Mouse (Mus musculus) forebrain, postnatal 0 days (tissue): Measurements from ENCODE around the gene Phgr1. TPM values are rescaled to one million over a fixed set of nuclear protein-coding genes. Genes with fewer than 3 reads are reported as not detected.

Experiments used
- ATAC-seq: fragments of 200-750 bp; cut with Nextera tagmentation; 2 replicates; pipeline ENCODE4 v1.8.0; 2017; ENCODE audit warnings: mild to moderate bottlenecking, moderate library complexity
- DNase-seq: peaks from one replicate; pipeline ENCODE4 v3.0.0-alpha.2; 2015
- H3K27ac ChIP-seq: fragments of 300-500 bp; sonication (generic); 2 replicates; pipeline ENCODE4 v1.5.1; 2014; ENCODE audit warnings: low read depth, mild to moderate bottlenecking, antibody characterized with exemption, low read length, moderate library complexity, mixed read lengths
- H3K27me3 ChIP-seq: fragments of 300-500 bp; sonication (generic); 2 replicates; pipeline ENCODE4 v1.6.1; 2014; ENCODE audit warnings: mild to moderate bottlenecking, low read length, mixed read lengths; ENCODE audit not compliant: insufficient read depth
- H3K36me3 ChIP-seq: fragments of 300-500 bp; sonication (generic); 2 replicates; pipeline ENCODE4 v1.6.1; 2014; ENCODE audit warnings: mild to moderate bottlenecking, moderate library complexity; ENCODE audit not compliant: insufficient read depth
- H3K4me1 ChIP-seq: fragments of 300-500 bp; sonication (generic); 2 replicates; pipeline ENCODE4 v1.6.1; 2014; ENCODE audit warnings: antibody characterized with exemption; ENCODE audit not compliant: insufficient read depth
- H3K4me2 ChIP-seq: fragments of 300-500 bp; sonication (generic); 2 replicates; pipeline ENCODE4 v1.6.1; 2014; ENCODE audit warnings: low read depth, mild to moderate bottlenecking, moderate library complexity
- H3K4me3 ChIP-seq: fragments of 300-500 bp; sonication (generic); 2 replicates; pipeline ENCODE4 v1.5.1; 2014; ENCODE audit warnings: low read depth, low read length, mixed read lengths
- H3K9ac ChIP-seq: fragments of 300-500 bp; sonication (generic); 2 replicates; pipeline ENCODE4 v1.6.1; 2014; ENCODE audit warnings: mild to moderate bottlenecking
- H3K9me3 ChIP-seq: fragments of 300-500 bp; sonication (generic); 2 replicates; pipeline ENCODE4 v1.6.1; 2016; ENCODE audit warnings: low read length
- CTCF ChIP-seq: sonication (generic); IDR thresholded peaks from 2 replicates; pipeline ENCODE4 v1.5.1; 2016; ENCODE audit warnings: antibody characterized with exemption, control low read depth, low read depth
- WGBS: fragments of 180-500 bp; shearing (Covaris S2); extraction: QIAGEN DNeasy Blood & Tissue Kit; methylation state at CpG from one replicate; pipeline ENCODE4 v1.1.7; 2014; 5-methylcytosine and 5-hydroxymethylcytosine counted together
- polyA plus RNA-seq: library from polyadenylated mRNA; unstranded; fragments of >200 nt; fragmentation: Nextera tagmentation; extraction: Ambion mirVana; gene quantifications from 2 replicates; pipeline ENCODE4 v1.2.1, GENCODE M21; 2015
- total RNA-seq: library from RNA; depleted of rRNA; stranded (reverse); fragments of >200 nt; gene quantifications from 2 replicates; pipeline ENCODE4 v1.2.3, GENCODE M21; 2014

Phgr1 gene
- total and polyA plus RNA-seq, 2 experiments from 2014 or later: not detected

DNA sequence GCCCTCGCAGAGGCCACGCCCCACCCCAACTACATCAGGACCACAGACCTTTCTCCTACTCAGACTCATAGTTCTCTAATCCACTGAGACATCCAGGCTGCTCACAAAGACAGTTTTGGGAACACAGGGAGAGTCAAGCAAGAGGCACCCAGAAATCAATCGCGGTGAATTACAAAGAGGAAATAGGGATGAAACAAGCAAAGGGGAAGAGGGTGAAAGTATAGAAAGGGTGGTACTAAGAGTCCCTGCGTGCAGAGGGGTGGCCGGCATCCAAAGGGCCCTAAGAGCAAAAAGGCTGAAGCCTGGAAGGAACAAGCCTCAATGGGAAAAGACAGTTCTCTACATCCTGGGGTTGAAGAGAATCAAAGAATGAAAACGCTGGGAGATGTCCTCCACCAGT, 27.9 kb upstream of the Phgr1 start:
- Histone ChIP-seq H3K27me3 (no peaks in the 10 kb centered on the region; the same call in 1 of the 2 replicates), H3K9ac (no peak overlapping the region), H3K9me3 (no peaks in the 10 kb centered on the region), H3K4me2 (peak overlapping the region; percentile 97), H3K4me1 (peaks cover 31% of the 10 kb centered on the region), H3K36me3 (no peaks in the 10 kb centered on the region), H3K27ac (no peak overlapping the region), H3K4me3 (no peak overlapping the region; the same call in 1 of the 2 replicates)
- no peak for ATAC-seq
- DNase-seq: no peak
- no peak for TF ChIP-seq CTCF
- 14% methylated on average over 7 of the region's 7 CpGs for WGBS

- Histone ChIP-seq H3K27me3 (no peaks in the 10 kb centered on the region; the same call in 1 of the 2 replicates), H3K4me3 (peak within 1 kb of the TSS; percentile 84), H3K4me2 (peak within 1 kb of the TSS; percentile 97), H3K36me3 (no peaks in the 10 kb centered on the region), H3K4me1 (peaks cover 31% of the 10 kb centered on the region), H3K9ac (peak within 1 kb of the TSS; percentile 77), H3K9me3 (no peaks in the 10 kb centered on the region), H3K27ac (peak within 1 kb of the TSS; percentile 73)
- WGBS: under 1% methylated on average over 45 of the region's 57 CpGs
- DNase-seq: peak; percentile 95
- peak; percentile 97 for ATAC-seq
- TF ChIP-seq CTCF: no peak
Observed at GRCm38 (mm10) chr2:118745232-118745884, 27.2 kb upstream of the Phgr1 start, which contains the start of gene Inafm2. TSS of gene Inafm2 (plus strand) at chr2:118745758.

DNA sequence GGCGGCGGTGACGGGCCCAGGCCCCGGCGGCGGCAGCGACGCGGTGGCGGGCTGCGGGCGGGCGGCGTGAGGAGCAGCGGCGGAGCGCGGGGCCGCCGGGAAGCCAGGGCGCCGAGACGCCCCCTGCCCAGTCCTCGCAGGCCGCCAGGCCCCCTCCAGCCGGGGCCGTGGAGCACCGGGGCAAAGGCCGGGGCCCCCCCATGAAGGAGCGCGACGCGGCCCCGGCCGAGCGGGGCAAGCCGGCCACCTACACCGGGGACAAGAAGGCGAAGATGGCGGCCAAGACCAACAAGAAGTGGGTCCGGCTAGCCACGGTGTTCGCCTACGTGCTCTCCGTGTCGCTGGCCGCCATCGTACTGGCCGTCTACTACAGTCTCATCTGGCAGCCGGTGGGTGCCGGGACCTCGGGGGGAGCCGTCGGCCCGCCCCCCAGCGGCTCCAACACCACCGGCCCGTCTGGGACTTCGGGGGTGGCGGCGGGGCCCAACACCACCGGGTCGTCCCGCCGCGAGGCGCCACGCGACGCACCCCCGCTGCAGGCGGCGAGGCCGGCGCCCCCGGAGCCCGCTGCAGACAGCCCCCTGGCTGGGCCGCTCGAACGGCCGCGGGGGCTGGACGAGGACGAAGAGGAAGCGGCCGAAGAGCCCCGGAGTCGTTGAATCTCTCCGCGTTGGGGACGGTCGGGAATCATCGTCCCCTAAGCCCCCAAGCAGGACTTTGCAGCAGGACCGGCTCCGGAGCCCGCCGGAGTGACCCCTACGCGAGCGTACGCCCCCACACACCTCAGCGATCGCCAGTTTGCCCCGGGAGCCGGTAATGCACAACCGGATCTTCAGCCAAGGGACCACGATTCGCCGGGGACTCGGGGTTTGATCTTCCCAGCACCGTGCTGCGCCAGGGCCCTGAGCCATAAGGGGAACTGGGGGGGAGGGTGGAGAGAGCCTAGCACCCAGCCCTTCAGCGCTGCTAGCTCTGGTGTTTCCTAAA, 26.4 kb upstream of the Phgr1 start:
- TF ChIP-seq CTCF: no peak
- WGBS: 3% methylated on average over 105 of the region's 113 CpGs
- Histone ChIP-seq H3K9ac (peak overlapping the region; percentile 77), H3K27me3 (no peaks in the 10 kb centered on the region; the same call in 1 of the 2 replicates), H3K36me3 (no peaks in the 10 kb centered on the region), H3K4me2 (peak overlapping the region; percentile 97), H3K9me3 (no peaks in the 10 kb centered on the region), H3K4me3 (peak overlapping the region; percentile 84), H3K27ac (peak overlapping the region; percentile 73), H3K4me1 (peaks cover 31% of the 10 kb centered on the region)
- peak; percentile 40 for DNase-seq
- peak; percentile 46 for ATAC-seq

DNA sequence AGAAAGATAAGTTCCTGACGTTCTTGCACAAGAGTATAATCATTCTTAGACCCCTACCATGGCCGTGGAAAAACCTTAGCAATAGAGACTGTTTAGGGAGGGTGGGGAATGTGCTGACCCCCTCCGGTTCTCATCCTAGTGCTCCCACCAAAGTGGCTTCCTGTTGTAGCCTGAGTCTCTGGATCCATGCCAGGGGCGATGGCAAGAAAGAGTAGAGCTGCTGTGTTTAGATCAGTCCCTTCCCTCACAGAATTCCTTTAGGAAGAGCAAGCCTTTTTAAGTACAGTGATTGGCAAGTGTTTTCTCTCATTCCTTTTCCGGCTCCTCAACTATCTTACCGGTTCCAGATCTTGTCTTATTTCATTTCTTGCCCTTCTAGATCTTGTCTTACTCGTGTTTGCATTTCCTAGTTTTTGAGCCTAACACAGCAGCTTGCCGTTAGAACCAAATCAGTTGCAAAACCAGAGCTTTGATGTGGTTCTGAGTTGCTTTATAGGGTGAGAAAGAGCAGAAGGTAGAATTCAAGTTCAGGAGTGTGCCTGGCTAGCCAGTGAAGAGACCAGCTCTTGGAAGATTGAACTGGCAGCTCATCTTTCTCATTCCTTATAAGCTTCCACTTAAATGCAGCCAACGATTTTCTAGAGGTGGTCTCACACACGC, 25.1 kb upstream of the Phgr1 start:
- Histone ChIP-seq H3K4me2 (peak overlapping the region; percentile 97), H3K27ac (no peak overlapping the region), H3K9me3 (no peaks in the 10 kb centered on the region), H3K4me3 (peak overlapping the region; percentile 84), H3K27me3 (no peaks in the 10 kb centered on the region), H3K4me1 (peaks cover 31% of the 10 kb centered on the region), H3K36me3 (no peaks in the 10 kb centered on the region), H3K9ac (no peak overlapping the region)
- DNase-seq (peak; percentile 50), ATAC-seq (no peak)
- TF ChIP-seq CTCF: no peak
- 23% methylated on average over 10 of the region's 10 CpGs for WGBS

GRCm38 (mm10) chr2:118749341-118749884, 23.2 kb upstream of the Phgr1 start:
- Histone ChIP-seq H3K9ac (no peak overlapping the region), H3K27me3 (no peaks in the 10 kb centered on the region), H3K4me3 (no peak overlapping the region), H3K4me1 (peaks cover 26% of the 10 kb centered on the region), H3K4me2 (0 out of 2 replicates have a peak overlapping the region, but pooled peaks have one; percentile 0), H3K9me3 (no peaks in the 10 kb centered on the region), H3K36me3 (no peaks in the 10 kb centered on the region), H3K27ac (no peak overlapping the region)
- DNase-seq (no peak), ATAC-seq (no peak)
- no peak for TF ChIP-seq CTCF
- 22% methylated on average over 10 of the region's 10 CpGs for WGBS

- DNase-seq: no peak
- WGBS: 70% methylated on average over 8 of the region's 8 CpGs
- no peaks in the 10 kb centered on the region for H3K27me3 ChIP-seq
Observed at GRCm38 (mm10) chr2:118750476-118750875, 22.1 kb upstream of the Phgr1 start.

More at GRCm38 (mm10) chr2:118750476-118750875, 22.1 kb upstream of the Phgr1 start:
- H3K9ac ChIP-seq: no peak overlapping the region
- no peak overlapping the region for H3K27ac ChIP-seq
- no peak for ATAC-seq
- H3K9me3 ChIP-seq: no peaks in the 10 kb centered on the region
- H3K4me3 ChIP-seq: no peak overlapping the region
- TF ChIP-seq CTCF: no peak
- peaks cover 17% of the 10 kb centered on the region; the same call in 1 of the 2 replicates for H3K4me1 ChIP-seq
- H3K4me2 ChIP-seq: no peak overlapping the region
- H3K36me3 ChIP-seq: no peaks in the 10 kb centered on the region
